Mouse (Mus musculus): Measurements from ENCODE around the gene Sox13.

The Sox13 gene

GRCm38 (mm10) chr1:133415505-133415904, 8.7 kb downstream of the Sox13 start:
- Histone ChIP-seq H3K4me1 (replicated peaks; ENCODE audit: low read depth, low read length) (peaks cover 96% of the 10 kb centered on the region), H3K27me3 (ENCODE audit: insufficient read depth, low read length) (peaks cover 13% of the 10 kb centered on the region), H3K9me3 (ENCODE audit: low read length) (no peaks in the 10 kb centered on the region), H3K36me3 (ENCODE audit: insufficient read depth, low read length) (no peaks in the 10 kb centered on the region), H3K4me3 (replicated peaks; ENCODE audit: low read length) (0 out of 2 replicates have a peak overlapping the region, but pooled peaks have one; percentile 5)
- no peak for TF ChIP-seq POU5F1 (IDR thresholded peaks at IDR 0.05; ENCODE audit: borderline replicate concordance, low read length)
- TF ChIP-seq CTCF (conservative IDR thresholded peaks at IDR 0.05; ENCODE audit: low read length) = no peak
- TF ChIP-seq NANOG (IDR thresholded peaks at IDR 0.05; ENCODE audit: borderline replicate concordance, low read length) = no peak

- TF ChIP-seq CTCF (conservative IDR thresholded peaks at IDR 0.05; ENCODE audit: low read length) (no peak), NANOG (IDR thresholded peaks at IDR 0.05; ENCODE audit: borderline replicate concordance, low read length) (no peak), POU5F1 (IDR thresholded peaks at IDR 0.05; ENCODE audit: borderline replicate concordance, low read length) (no peak)
- peaks cover 11% of the 10 kb centered on the region for H3K27me3 ChIP-seq (ENCODE audit: insufficient read depth, low read length)
- H3K9me3 ChIP-seq (ENCODE audit: low read length) = no peaks in the 10 kb centered on the region
- 0 out of 2 replicates have a peak overlapping the region, but pooled peaks have one; percentile 5 for H3K4me3 ChIP-seq (replicated peaks; ENCODE audit: low read length)
- 0 out of 2 replicates have a peak, but pooled peaks cover 4% of the 10 kb centered on the region for H3K36me3 ChIP-seq (ENCODE audit: insufficient read depth, low read length)
- peaks cover 97% of the 10 kb centered on the region for H3K4me1 ChIP-seq (replicated peaks; ENCODE audit: low read depth, low read length)
Observed at GRCm38 (mm10) chr1:133415086-133415485, 9.1 kb downstream of the Sox13 start.

- no peak overlapping the region for H3K4me3 ChIP-seq (replicated peaks; ENCODE audit: low read length)
- H3K4me1 ChIP-seq (replicated peaks; ENCODE audit: low read depth, low read length) = peaks cover 99% of the 10 kb centered on the region
- H3K27me3 ChIP-seq (ENCODE audit: insufficient read depth, low read length) = no peaks in the 10 kb centered on the region
- H3K36me3 ChIP-seq (ENCODE audit: insufficient read depth, low read length) = 0 out of 2 replicates have a peak, but pooled peaks cover 5% of the 10 kb centered on the region
- H3K9me3 ChIP-seq (ENCODE audit: low read length) = no peaks in the 10 kb centered on the region
- TF ChIP-seq NANOG (IDR thresholded peaks at IDR 0.05; ENCODE audit: borderline replicate concordance, low read length) (no peak), CTCF (conservative IDR thresholded peaks at IDR 0.05; ENCODE audit: low read length) (no peak), POU5F1 (IDR thresholded peaks at IDR 0.05; ENCODE audit: borderline replicate concordance, low read length) (no peak)
Observed at GRCm38 (mm10) chr1:133412941-133413340, 11.2 kb downstream of the Sox13 start.

- H3K36me3 ChIP-seq (ENCODE audit: insufficient read depth, low read length) = 0 out of 2 replicates have a peak, but pooled peaks cover 5% of the 10 kb centered on the region
Observed at GRCm38 (mm10) chr1:133411506-133412147, 12.6 kb downstream of the Sox13 start.

GRCm38 (mm10) chr1:133409786-133410185, 14.4 kb downstream of the Sox13 start:
- no peak overlapping the region for H3K4me3 ChIP-seq (replicated peaks; ENCODE audit: low read length)
- peaks cover 81% of the 10 kb centered on the region for H3K4me1 ChIP-seq (replicated peaks; ENCODE audit: low read depth, low read length)
- H3K27me3 ChIP-seq (ENCODE audit: insufficient read depth, low read length) = no peaks in the 10 kb centered on the region
- H3K9me3 ChIP-seq (ENCODE audit: low read length) = peaks cover 6% of the 10 kb centered on the region; the same call in 1 of the 2 replicates
- TF ChIP-seq NANOG (IDR thresholded peaks at IDR 0.05; ENCODE audit: borderline replicate concordance, low read length) (no peak), CTCF (conservative IDR thresholded peaks at IDR 0.05; ENCODE audit: low read length) (no peak), POU5F1 (IDR thresholded peaks at IDR 0.05; ENCODE audit: borderline replicate concordance, low read length) (no peak)
- H3K36me3 ChIP-seq (ENCODE audit: insufficient read depth, low read length) = 0 out of 2 replicates have a peak, but pooled peaks cover 16% of the 10 kb centered on the region

More at GRCm38 (mm10) chr1:133411506-133412147, 12.6 kb downstream of the Sox13 start:
- H3K4me3 ChIP-seq (replicated peaks; ENCODE audit: low read length) = peak overlapping the region; percentile 24
- TF ChIP-seq CTCF (conservative IDR thresholded peaks at IDR 0.05; ENCODE audit: low read length) = no peak
- no peak for TF ChIP-seq POU5F1 (IDR thresholded peaks at IDR 0.05; ENCODE audit: borderline replicate concordance, low read length)
- no peak for TF ChIP-seq NANOG (IDR thresholded peaks at IDR 0.05; ENCODE audit: borderline replicate concordance, low read length)
- no peaks in the 10 kb centered on the region for H3K27me3 ChIP-seq (ENCODE audit: insufficient read depth, low read length)
- peaks cover 99% of the 10 kb centered on the region for H3K4me1 ChIP-seq (replicated peaks; ENCODE audit: low read depth, low read length)
- H3K9me3 ChIP-seq (ENCODE audit: low read length) = no peaks in the 10 kb centered on the region

GRCm38 (mm10) chr1:133408880-133409516, 15.2 kb downstream of the Sox13 start:
- H3K4me1 ChIP-seq (replicated peaks; ENCODE audit: low read depth, low read length) = peaks cover 75% of the 10 kb centered on the region
- peak overlapping the region; percentile 43 for H3K4me3 ChIP-seq (replicated peaks; ENCODE audit: low read length)
- TF ChIP-seq NANOG (IDR thresholded peaks at IDR 0.05; ENCODE audit: borderline replicate concordance, low read length) (no peak), POU5F1 (IDR thresholded peaks at IDR 0.05; ENCODE audit: borderline replicate concordance, low read length) (no peak), CTCF (conservative IDR thresholded peaks at IDR 0.05; ENCODE audit: low read length) (no peak)

GRCm38 (mm10) chr1:133408321-133408720, 15.9 kb downstream of the Sox13 start:
- H3K4me3 ChIP-seq (replicated peaks; ENCODE audit: low read length) = peak overlapping the region; percentile 43; the same call in 1 of the 2 replicates
- no peaks in the 10 kb centered on the region for H3K27me3 ChIP-seq (ENCODE audit: insufficient read depth, low read length)
- 0 out of 2 replicates have a peak, but pooled peaks cover 16% of the 10 kb centered on the region for H3K36me3 ChIP-seq (ENCODE audit: insufficient read depth, low read length)
- TF ChIP-seq NANOG (IDR thresholded peaks at IDR 0.05; ENCODE audit: borderline replicate concordance, low read length) (no peak), POU5F1 (IDR thresholded peaks at IDR 0.05; ENCODE audit: borderline replicate concordance, low read length) (no peak), CTCF (conservative IDR thresholded peaks at IDR 0.05; ENCODE audit: low read length) (no peak)
- H3K4me1 ChIP-seq (replicated peaks; ENCODE audit: low read depth, low read length) = peaks cover 75% of the 10 kb centered on the region
- peaks cover 6% of the 10 kb centered on the region; the same call in 1 of the 2 replicates for H3K9me3 ChIP-seq (ENCODE audit: low read length)

More at GRCm38 (mm10) chr1:133408880-133409516, 15.2 kb downstream of the Sox13 start:
- Histone ChIP-seq H3K36me3 (ENCODE audit: insufficient read depth, low read length) (0 out of 2 replicates have a peak, but pooled peaks cover 16% of the 10 kb centered on the region), H3K9me3 (ENCODE audit: low read length) (peaks cover 6% of the 10 kb centered on the region; the same call in 1 of the 2 replicates), H3K27me3 (ENCODE audit: insufficient read depth, low read length) (no peaks in the 10 kb centered on the region)

GRCm38 (mm10) chr1:133407436-133407835, 16.7 kb downstream of the Sox13 start:
- Histone ChIP-seq H3K9me3 (ENCODE audit: low read length) (peaks cover 6% of the 10 kb centered on the region; the same call in 1 of the 2 replicates), H3K27me3 (ENCODE audit: insufficient read depth, low read length) (no peaks in the 10 kb centered on the region), H3K36me3 (ENCODE audit: insufficient read depth, low read length) (0 out of 2 replicates have a peak, but pooled peaks cover 16% of the 10 kb centered on the region), H3K4me1 (replicated peaks; ENCODE audit: low read depth, low read length) (peaks cover 71% of the 10 kb centered on the region), H3K4me3 (replicated peaks; ENCODE audit: low read length) (no peak overlapping the region)
- no peak for TF ChIP-seq POU5F1 (IDR thresholded peaks at IDR 0.05; ENCODE audit: borderline replicate concordance, low read length)
- TF ChIP-seq NANOG (IDR thresholded peaks at IDR 0.05; ENCODE audit: borderline replicate concordance, low read length) = no peak
- TF ChIP-seq CTCF (conservative IDR thresholded peaks at IDR 0.05; ENCODE audit: low read length) = no peak

All from E14TG2a.4 (cell line).